Mouse (Mus musculus) c-Kit-negative CD71-positive TER-119-positive erythroid progenitor cells, embryonic 14.5 days (primary cell): Measurements from ENCODE around the gene Adora3.
"Not testable (repeated sequence)": the region's sequence is repeated elsewhere in the genome, so short reads cannot be mapped to it uniquely, and the experiment has no call there.

Source experiments
- DNase-seq: peaks from one replicate; pipeline ENCODE4 v3.0.0-alpha.2; 2013; ENCODE audit warnings: low read depth, low spot score

Gene Adora3

GRCm38 (mm10) chr3:105900266-105900665 lies 29.6 kb downstream of the Adora3 start:
- DNase-seq = no peak

GRCm38 (mm10) chr3:105900716-105901115 lies 30.1 kb downstream of the Adora3 start:
- no peak for DNase-seq

GRCm38 (mm10) chr3:105901468-105901867 lies 30.8 kb downstream of the Adora3 start:
- DNase-seq = no peak

GRCm38 (mm10) chr3:105904213-105904612 lies 33.6 kb downstream of the Adora3 start:
- no peak for DNase-seq

- no peak for DNase-seq
These were observed 34.1 kb downstream of the Adora3 start for GRCm38 (mm10) chr3:105904721-105905120.

- DNase-seq = no peak
These were observed 37.4 kb downstream of the Adora3 start for GRCm38 (mm10) chr3:105907956-105908655.

GRCm38 (mm10) chr3:105908976-105909375 lies 38.3 kb downstream of the Adora3 start:
- DNase-seq = no peak

- DNase-seq = no peak
These were observed 40.0 kb downstream of the Adora3 start for GRCm38 (mm10) chr3:105910519-105911190.

GRCm38 (mm10) chr3:105912097-105912880 lies 41.6 kb downstream of the Adora3 start:
- no peak for DNase-seq

GRCm38 (mm10) chr3:105913839-105914681 lies 43.4 kb downstream of the Adora3 start:
- DNase-seq = no peak

GRCm38 (mm10) chr3:105915281-105915680 lies 44.6 kb downstream of the Adora3 start:
- no peak for DNase-seq

GRCm38 (mm10) chr3:105916455-105916854 lies 45.8 kb downstream of the Adora3 start:
- DNase-seq = not testable (repeated sequence)

GRCm38 (mm10) chr3:105917656-105918354 lies 47.1 kb downstream of the Adora3 start:
- DNase-seq = no peak

GRCm38 (mm10) chr3:105918355-105918745 lies 47.7 kb downstream of the Adora3 start:
- no peak for DNase-seq

GRCm38 (mm10) chr3:105920743-105921142 lies 50.1 kb downstream of the Adora3 start:
- not testable (repeated sequence) for DNase-seq

- DNase-seq = no peak
These were observed 51.3 kb downstream of the Adora3 start for GRCm38 (mm10) chr3:105921959-105922358.

- no peak for DNase-seq
These were observed 54.0 kb downstream of the Adora3 start for GRCm38 (mm10) chr3:105924616-105925015.

GRCm38 (mm10) chr3:105927561-105928194 lies 57.0 kb downstream of the Adora3 start:
- no peak for DNase-seq

GRCm38 (mm10) chr3:105928195-105928569 lies 57.5 kb downstream of the Adora3 start:
- no peak for DNase-seq

GRCm38 (mm10) chr3:105928781-105929180 lies 58.1 kb downstream of the Adora3 start:
- no peak for DNase-seq
